ENCODE assay signal across 11 mouse cellular contexts in the genomic region with DNA sequence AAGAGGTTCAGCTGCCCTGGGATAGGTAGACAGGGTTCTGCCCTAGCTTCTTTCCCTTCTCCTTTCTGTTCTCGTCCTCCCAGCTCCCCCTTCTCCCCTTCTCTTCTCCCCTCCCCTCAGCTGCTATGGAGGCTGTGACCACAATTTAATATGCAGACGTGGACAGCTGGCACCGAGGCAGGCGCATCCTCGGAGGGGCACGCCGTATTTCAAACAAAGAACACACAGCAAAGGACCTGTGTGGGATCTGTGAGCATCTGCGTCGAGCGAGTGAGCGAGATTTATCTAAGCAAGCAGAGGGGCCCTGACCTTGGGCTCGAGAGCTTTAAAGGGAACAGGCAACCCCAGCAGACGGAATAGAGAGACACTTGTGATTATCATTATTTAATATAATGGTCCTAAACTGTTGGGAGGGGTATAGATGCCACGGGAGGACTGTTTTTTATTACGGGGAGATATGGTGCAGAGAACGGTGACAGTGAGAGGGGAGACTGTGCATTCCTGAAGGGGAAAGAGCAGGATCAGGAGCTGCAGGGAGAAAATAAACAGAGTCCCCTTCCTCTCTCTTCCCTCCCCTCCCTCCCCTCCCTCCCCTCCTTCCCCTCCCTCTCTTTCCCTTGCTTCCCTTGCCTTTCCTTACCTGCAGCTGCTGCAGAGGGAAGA. TPM values are rescaled to one million over a fixed set of nuclear protein-coding genes. Genes with fewer than 3 reads are reported as not detected.
DNase-seq lines count a peak whose midpoint lies in the region; ATAC-seq and TF ChIP-seq lines count a peak whose summit lies in the region.
"Had no signal": no experiment of that assay in that cellular context is flagged by ENCODE, and none has a peak within 500 bp of the region (broad histone marks: within the 10 kb centered on the region; RNA-seq: fewer than 3 reads in every experiment).

No protein-coding gene starts in this region.

- no peak for TF ChIP-seq EP300 in stomach, postnatal 0 days (optimal IDR thresholded peaks at IDR 0.05)

- no peaks in the 10 kb centered on the region for H3K36me3 ChIP-seq in stomach, embryonic 16.5 days (ENCODE audit: control insufficient read depth, insufficient read depth, low read length)
- H3K36me3 ChIP-seq in stomach, postnatal 0 days (ENCODE audit: control insufficient read depth, insufficient read depth, low read length): no peaks in the 10 kb centered on the region
- H3K36me3 ChIP-seq in hindbrain, embryonic 10.5 days: no peaks in the 10 kb centered on the region
- H3K36me3 ChIP-seq in midbrain, embryonic 11.5 days (ENCODE audit: control insufficient read depth, insufficient read depth, low read length): no peaks in the 10 kb centered on the region

- H3K9ac ChIP-seq in stomach, embryonic 16.5 days (ENCODE audit: low read length): peak overlapping the region; percentile 7; the same call in 1 of the 2 replicates
- no peak overlapping the region for H3K9ac ChIP-seq in stomach, postnatal 0 days (ENCODE audit: low read length)
- peak overlapping the region; percentile 21; the same call in 1 of the 2 replicates for H3K9ac ChIP-seq in midbrain, embryonic 11.5 days (ENCODE audit: low read length)

- H3K4me1 ChIP-seq in stomach, embryonic 16.5 days (ENCODE audit: control insufficient read depth, insufficient read depth, low read length): no peaks in the 10 kb centered on the region; the same call in 1 of the 2 replicates
- no peaks in the 10 kb centered on the region for H3K4me1 ChIP-seq in stomach, postnatal 0 days (replicated peaks; ENCODE audit: control insufficient read depth, insufficient read depth)
- H3K4me1 ChIP-seq in hindbrain, embryonic 10.5 days (replicated peaks): peaks cover 69% of the 10 kb centered on the region
- peaks cover 21% of the 10 kb centered on the region for H3K4me1 ChIP-seq in midbrain, embryonic 11.5 days (ENCODE audit: control insufficient read depth, insufficient read depth, low read length)

- H3K27me3 ChIP-seq in stomach, embryonic 16.5 days (ENCODE audit: control insufficient read depth, insufficient read depth, low read length): peaks cover 20% of the 10 kb centered on the region; the same call in 1 of the 2 replicates
- H3K27me3 ChIP-seq in stomach, postnatal 0 days (ENCODE audit: control insufficient read depth, insufficient read depth, low read length): no peaks in the 10 kb centered on the region; the same call in 1 of the 2 replicates
- peaks cover 76% of the 10 kb centered on the region for H3K27me3 ChIP-seq in hindbrain, embryonic 10.5 days (ENCODE audit: insufficient read depth, poor library complexity, severe bottlenecking)
- H3K27me3 ChIP-seq in midbrain, embryonic 11.5 days (ENCODE audit: control insufficient read depth, insufficient read depth, low read length): peaks cover 15% of the 10 kb centered on the region

- H3K9me3 ChIP-seq in stomach, embryonic 16.5 days (replicated peaks; ENCODE audit: control insufficient read depth, low read length): no peaks in the 10 kb centered on the region
- no peaks in the 10 kb centered on the region for H3K9me3 ChIP-seq in stomach, postnatal 0 days (ENCODE audit: control insufficient read depth, low read length)
- no peaks in the 10 kb centered on the region for H3K9me3 ChIP-seq in hindbrain, embryonic 10.5 days
- H3K9me3 ChIP-seq in midbrain, embryonic 11.5 days (ENCODE audit: control insufficient read depth, low read length): no peaks in the 10 kb centered on the region

- no peak for ATAC-seq in stomach, embryonic 16.5 days (ENCODE audit: insufficient read depth, low FRiP score)
- no peak for ATAC-seq in stomach, postnatal 0 days (ENCODE audit: low FRiP score, low TSS enrichment)
- peak; percentile 77 for ATAC-seq in midbrain, embryonic 11.5 days (ENCODE audit: low FRiP score)

- DNase-seq in stomach, postnatal 0 days (ENCODE audit: low spot score): no peak
- DNase-seq in hindbrain, embryonic 10.5 days (ENCODE audit: low spot score): peak; percentile 53
- no peak for DNase-seq in midbrain, embryonic 11.5 days (ENCODE audit: low spot score, missing footprints)
- peak; percentile 19 for DNase-seq in yolk sac, embryonic 10.5 days (ENCODE audit: low spot score)
- DNase-seq in urinary bladder, adult 2 months (ENCODE audit: low spot score): no peak
- DNase-seq in layer of hippocampus, adult 8-10 months (ENCODE audit: low spot score in 2 of 2): no peak
- DNase-seq in urinary bladder, postnatal 14 days (ENCODE audit: low spot score): no peak
- DNase-seq: lung, adult 18-20 months had no signal

- WGBS in stomach, embryonic 16.5 days: 10% methylated on average over 16 of the region's 16 CpGs
- 17% methylated on average over 16 of the region's 16 CpGs for WGBS in stomach, postnatal 0 days
- 11% methylated on average over 16 of the region's 16 CpGs for WGBS in hindbrain, embryonic 10.5 days
- 12% methylated on average over 16 of the region's 16 CpGs for WGBS in midbrain, embryonic 11.5 days

- no peak overlapping the region for H3K4me3 ChIP-seq in stomach, embryonic 16.5 days (replicated peaks; ENCODE audit: low read length)
- no peak overlapping the region for H3K4me3 ChIP-seq in stomach, postnatal 0 days (ENCODE audit: low read depth, low read length)
- peak overlapping the region; percentile 23 for H3K4me3 ChIP-seq in hindbrain, embryonic 10.5 days
- H3K4me3 ChIP-seq in midbrain, embryonic 11.5 days (ENCODE audit: low read depth, low read length): no peak overlapping the region

- H3K4me2 ChIP-seq in stomach, embryonic 16.5 days (ENCODE audit: low read depth, low read length): no peak overlapping the region
- H3K4me2 ChIP-seq in stomach, postnatal 0 days (replicated peaks; ENCODE audit: low read depth): no peak overlapping the region
- peak overlapping the region; percentile 2; the same call in 1 of the 2 replicates for H3K4me2 ChIP-seq in midbrain, embryonic 11.5 days

- TF ChIP-seq CTCF in stomach, postnatal 0 days (IDR thresholded peaks at IDR 0.05; ENCODE audit: low read depth): no peak

- H3K27ac ChIP-seq in stomach, embryonic 16.5 days (ENCODE audit: low read length): no peak overlapping the region
- H3K27ac ChIP-seq in stomach, postnatal 0 days (replicated peaks): no peak overlapping the region
- peak overlapping the region; percentile 86 for H3K27ac ChIP-seq in hindbrain, embryonic 10.5 days
- H3K27ac ChIP-seq in midbrain, embryonic 11.5 days (ENCODE audit: low read depth, low read length): peak overlapping the region; percentile 76

RNA-seq across cellular contexts. Expression of a gene that starts 21.8 kb away (rescaled TPM):
- polyA plus RNA-seq in stomach, embryonic 16.5 days (2015; fragmentation: Nextera tagmentation; extraction: Ambion mirVana): not detected in 2 replicates
- not detected in 2 replicates for polyA plus RNA-seq in stomach, postnatal 0 days (2015; fragmentation: Nextera tagmentation; extraction: Ambion mirVana)
- polyA plus RNA-seq in hindbrain, embryonic 10.5 days (2016; fragmentation: Nextera tagmentation; extraction: Ambion mirVana): not detected in 2 replicates
- polyA plus RNA-seq in midbrain, embryonic 11.5 days (2014; fragmentation: Nextera tagmentation; extraction: Ambion mirVana): 0.25 TPM in 1 of 2 replicates, not detected in the other
- 0.04 TPM in 2 replicates for polyA plus RNA-seq in urinary bladder, adult 2 months (2012; rRNA removed)
- under 1 TPM in 1 of 4 experiments, not detected in 3; 0.23 TPM for total RNA-seq in layer of hippocampus, adult 8-10 months (2022)
- total RNA-seq: neutrophil, adult 5-6 weeks had no signal
- polyA plus RNA-seq: heart, postnatal 0 days had no signal

Comparison
In these comparisons a context has a peak if more than half of its experiments do, and no peak if none do; other contexts are left out.
1. H3K27ac ChIP-seq: peak in hindbrain, embryonic 10.5 days (single experiment) and midbrain, embryonic 11.5 days (single experiment); none in stomach, embryonic 16.5 days (single experiment) and stomach, postnatal 0 days (single experiment).
2. DNase-seq: peak in hindbrain, embryonic 10.5 days (single experiment) and yolk sac, embryonic 10.5 days (single experiment); none in stomach, postnatal 0 days (single experiment), midbrain, embryonic 11.5 days (single experiment), urinary bladder, adult 2 months (single experiment), layer of hippocampus, adult 8-10 months (0 of 2) and urinary bladder, postnatal 14 days (single experiment).